Mouse (Mus musculus) frontal cortex, adult 2 months (tissue): ENCODE measurements around the gene Gm49776. TPM values are rescaled to one million over a fixed set of nuclear protein-coding genes. Genes with fewer than 3 reads are reported as not detected.
"Not testable (repeated sequence)": the region's sequence is repeated elsewhere in the genome, so short reads cannot be mapped to it uniquely, and the experiment has no call there.

Experiments used
- DNase-seq, 2 experiments: peaks; one replicate each; pipeline ENCODE4 v3.0.0; 2022; ENCODE audit warnings: low spot score in 1 of 2; ENCODE audit errors: extremely low spot score in 1 of 2
- polyA plus RNA-seq: library from polyadenylated mRNA; depleted of rRNA; stranded (reverse); fragments of >200 nt; gene quantifications from 2 replicates; pipeline ENCODE4 v1.2.3, GENCODE M21; 2012; rRNA removed

Gene Gm49776
- polyA plus RNA-seq, 1 experiment: not detected

DNA sequence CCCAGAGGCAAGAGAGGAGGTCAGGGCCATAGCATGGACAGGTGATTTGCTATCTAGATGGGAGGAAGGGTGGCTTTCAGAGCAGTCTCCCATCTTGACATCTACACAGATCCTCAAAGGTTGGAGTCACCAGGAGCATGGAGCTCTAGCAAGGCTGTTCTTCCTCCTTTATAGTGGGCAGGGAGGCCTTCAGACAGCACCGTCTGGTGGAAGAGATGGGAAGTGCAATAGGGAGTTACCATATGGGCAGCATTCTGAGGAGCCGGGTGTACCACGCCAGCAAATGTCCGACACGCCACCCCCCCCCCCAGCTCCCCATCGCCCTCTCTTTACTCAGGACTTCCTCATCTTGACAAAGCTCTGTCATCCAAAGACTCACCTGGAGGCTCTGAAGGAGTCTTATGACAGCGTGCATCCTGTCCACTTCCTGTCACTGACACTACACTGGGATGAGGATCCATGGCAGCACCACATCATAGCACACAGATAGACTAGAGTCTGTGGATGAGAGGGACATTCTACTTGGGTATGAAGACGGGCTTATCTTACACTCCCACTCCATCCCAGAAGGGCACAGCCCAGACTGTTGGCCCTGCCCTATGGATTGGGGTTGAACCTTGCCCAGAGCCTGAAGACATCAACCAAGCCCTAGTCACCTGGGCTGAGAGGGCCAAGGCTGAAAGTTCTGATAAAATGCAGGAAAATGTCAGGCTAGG lies 47.3 kb downstream of the Gm49776 start:
- DNase-seq: peak in 1 of 2 experiments; percentile 92

DNA sequence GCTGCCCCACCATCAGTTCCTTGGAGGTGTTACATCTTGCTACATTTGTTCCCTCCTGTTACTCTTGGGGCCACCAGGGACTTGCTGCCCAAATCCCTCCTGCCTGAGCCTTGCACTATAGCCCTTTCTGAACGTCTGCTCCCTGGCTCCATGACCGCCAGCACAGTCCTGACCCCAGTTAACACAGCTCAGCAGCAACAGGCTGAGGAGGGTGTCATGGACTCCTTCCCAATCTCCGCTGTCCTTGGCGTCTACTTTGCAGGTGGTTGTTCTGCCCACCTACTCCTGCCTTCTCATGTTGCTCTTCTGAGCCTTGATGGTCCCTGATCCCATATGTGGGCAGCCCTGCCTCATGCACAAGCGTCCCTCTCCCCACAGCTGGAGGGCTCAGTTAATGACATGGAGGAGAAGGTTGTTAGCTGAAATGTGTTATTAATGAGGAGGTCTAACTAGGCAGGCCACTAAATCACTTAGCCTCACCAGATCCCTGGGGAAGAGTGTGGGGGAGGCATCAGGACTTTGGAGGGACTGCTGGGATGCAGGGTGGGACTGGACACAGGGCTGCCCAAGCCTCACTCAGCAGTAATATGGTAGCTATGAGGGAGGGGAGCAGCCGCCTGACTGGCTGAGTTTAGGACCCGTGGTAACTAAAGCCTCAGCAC lies 54.6 kb downstream of the Gm49776 start:
- DNase-seq: no peak

DNA sequence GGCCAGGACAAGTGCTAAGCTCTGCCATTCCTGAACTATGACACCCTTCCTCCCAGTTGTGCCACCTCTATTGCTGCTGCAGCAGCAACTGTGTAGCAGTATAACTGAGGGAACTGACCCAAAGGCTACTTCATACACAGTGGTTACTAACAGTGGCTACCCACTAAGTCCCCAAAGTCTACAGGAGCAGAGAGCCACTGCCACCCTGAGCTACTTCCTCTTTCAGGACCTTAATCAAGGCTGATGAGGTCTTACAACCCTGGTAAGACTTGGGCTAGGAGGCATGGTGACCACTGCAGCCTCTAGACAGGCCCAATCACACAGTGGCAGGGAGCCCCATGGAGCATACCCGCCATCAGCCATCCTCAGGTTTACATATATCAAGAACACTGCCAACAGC lies 56.1 kb downstream of the Gm49776 start:
- DNase-seq: no peak

DNA sequence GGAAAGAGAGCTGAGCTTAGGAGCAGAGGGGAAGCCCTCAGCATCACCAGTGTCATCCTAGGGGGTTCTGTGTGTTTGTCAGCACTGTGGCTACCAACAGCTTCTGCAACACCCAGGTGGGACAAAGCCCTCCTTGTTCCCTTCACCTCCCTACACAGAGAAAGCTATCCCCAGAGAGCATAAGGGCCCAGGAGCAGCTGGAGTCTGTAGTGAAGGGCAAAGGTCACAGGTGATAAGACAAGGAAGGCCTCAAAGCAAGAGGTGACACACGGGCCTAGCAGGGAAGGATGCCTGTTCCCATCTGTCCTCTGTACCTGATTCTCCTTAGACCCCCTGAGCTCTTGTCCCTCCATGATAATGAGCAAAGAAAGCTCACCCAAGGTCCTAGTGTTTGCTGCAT lies 56.5 kb downstream of the Gm49776 start:
- no peak for DNase-seq

DNA sequence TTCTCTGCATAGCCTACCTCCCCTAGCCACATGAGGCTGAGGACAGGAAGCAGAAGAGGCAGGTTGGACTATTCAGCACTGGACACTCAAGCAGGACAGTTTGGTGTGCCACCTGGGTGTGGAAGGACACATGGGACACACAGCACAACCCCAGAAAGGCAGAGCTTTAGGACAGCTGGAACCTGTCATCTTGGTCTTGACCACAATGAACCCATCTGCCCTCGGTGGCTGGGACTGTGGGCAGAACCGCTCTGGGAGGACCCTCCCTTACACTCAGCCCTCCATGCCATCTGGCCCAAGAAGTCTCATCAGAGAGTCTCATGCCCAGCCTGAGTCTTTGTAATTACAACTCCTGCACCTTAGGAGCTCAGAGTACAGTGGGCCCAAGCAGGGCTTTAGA lies 58.1 kb downstream of the Gm49776 start:
- DNase-seq: no peak

DNA sequence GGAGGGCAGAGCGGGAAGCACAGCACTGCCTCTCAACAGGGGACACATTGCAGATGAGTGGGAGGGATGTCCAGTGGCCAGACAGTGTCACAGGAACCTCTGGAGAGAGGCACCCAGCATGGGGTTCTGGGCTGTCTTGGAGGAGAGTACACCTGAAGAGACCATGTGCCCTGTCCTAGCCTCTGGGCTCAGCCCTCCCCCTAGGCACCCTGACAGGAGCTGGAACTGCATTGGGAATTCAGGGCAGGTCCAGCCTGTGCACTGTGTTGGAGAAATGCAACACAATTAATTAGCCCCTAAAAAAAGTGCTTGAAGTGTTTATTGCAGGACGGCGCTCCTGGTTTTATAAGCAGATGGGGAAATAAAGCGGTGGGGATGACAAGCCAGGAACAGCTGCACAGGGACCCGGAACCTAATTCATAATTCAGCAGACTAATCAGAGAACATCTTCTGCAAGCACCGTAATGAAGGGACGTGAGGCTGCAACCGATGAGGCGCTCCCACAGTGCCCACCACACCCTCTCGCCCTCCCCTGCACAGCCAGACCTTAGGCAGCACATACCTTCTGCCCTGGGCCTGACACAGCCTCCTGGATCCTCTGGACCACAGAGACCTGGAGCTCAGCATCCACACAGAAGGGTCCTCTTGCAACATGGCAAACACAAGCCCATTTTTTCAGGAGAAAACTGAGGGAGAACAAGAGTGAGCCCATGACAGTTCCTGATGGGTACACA lies 59.6 kb downstream of the Gm49776 start:
- DNase-seq: no peak

DNA sequence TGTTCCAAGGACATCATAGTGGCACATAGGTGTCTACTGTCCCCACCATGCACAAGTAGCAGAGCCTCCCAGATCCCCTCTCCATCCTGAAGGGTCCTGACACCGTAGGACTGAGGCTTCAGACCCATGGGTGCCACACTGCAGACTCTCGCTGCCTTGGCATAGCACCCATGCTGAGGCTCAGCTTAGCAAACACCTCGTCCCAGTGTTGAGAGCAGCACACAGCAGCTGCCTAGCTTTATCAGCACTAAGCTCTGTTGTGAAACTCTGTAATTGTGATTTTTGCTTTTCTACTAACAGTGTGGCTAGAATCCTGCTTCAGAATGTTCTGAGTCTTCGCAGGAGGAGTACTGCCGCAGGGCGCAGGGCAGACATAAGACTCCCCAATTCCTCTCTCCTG lies 60.2 kb downstream of the Gm49776 start:
- DNase-seq: no peak

DNA sequence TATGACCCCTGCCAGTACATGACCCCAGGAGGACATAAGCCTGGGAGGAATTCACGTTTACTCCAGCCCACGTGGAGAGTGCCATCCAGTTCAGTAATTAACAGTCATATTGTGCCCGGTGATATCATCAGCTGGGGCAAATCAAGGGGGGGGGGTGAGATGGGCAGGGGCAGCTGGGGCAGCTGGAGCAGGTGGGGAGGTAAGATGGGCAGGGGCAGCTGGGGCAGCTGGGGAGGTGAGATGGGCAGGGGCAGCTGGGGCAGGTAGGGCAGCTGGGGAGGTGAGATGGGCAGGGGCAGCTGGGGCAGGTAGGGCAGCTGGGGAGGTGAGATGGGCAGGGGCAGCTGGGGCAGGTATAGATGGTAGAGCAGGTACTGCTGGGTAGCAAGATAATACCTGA lies 62.6 kb downstream of the Gm49776 start:
- DNase-seq: not testable (repeated sequence)

Other genes with a start within 250 kb of the Gm49776 start
- 100 and 104 TPM in 2 replicates for gene Dgcr6, start 205.5 kb downstream of the Gm49776 start, polyA plus RNA-seq
- 54.6 and 55.5 TPM in 2 replicates for gene Prodh, start 168.1 kb downstream of the Gm49776 start, polyA plus RNA-seq
- gene Rtn4r, start 130.7 kb downstream of the Gm49776 start, polyA plus RNA-seq: 125 and 142 TPM in 2 replicates
- gene Ccdc188, start 40.4 kb downstream of the Gm49776 start, polyA plus RNA-seq: not detected in 2 replicates
- gene Zdhhc8, start 23.2 kb downstream of the Gm49776 start, polyA plus RNA-seq: 142 and 152 TPM in 2 replicates
- gene Trmt2a, start 9.6 kb downstream of the Gm49776 start, polyA plus RNA-seq: 76.5 and 77.2 TPM in 2 replicates
- gene Ranbp1, start 9.6 kb downstream of the Gm49776 start, polyA plus RNA-seq: 108 and 116 TPM in 2 replicates
- gene Dgcr8, start 30.9 kb upstream of the Gm49776 start, polyA plus RNA-seq: 48.4 and 49.4 TPM in 2 replicates
- 181 and 196 TPM in 2 replicates for gene Tango2, start 89.8 kb upstream of the Gm49776 start, polyA plus RNA-seq
- 40.8 and 44.2 TPM in 2 replicates for gene Arvcf, start 89.9 kb upstream of the Gm49776 start, polyA plus RNA-seq
- 22.9 and 25.9 TPM in 2 replicates for gene Txnrd2, start 168.1 kb upstream of the Gm49776 start, polyA plus RNA-seq
- 140 and 143 TPM in 2 replicates for gene Comt, start 168.5 kb upstream of the Gm49776 start, polyA plus RNA-seq
- 8.1 and 8.7 TPM in 2 replicates for gene Gnb1l, start 240.4 kb upstream of the Gm49776 start, polyA plus RNA-seq
- gene Rtl10, start 240.6 kb upstream of the Gm49776 start, polyA plus RNA-seq: 4.2 and 4.6 TPM in 2 replicates